Mouse (Mus musculus) liver, embryonic 14.5 days (tissue): Measurements from ENCODE around the gene Htt.

Source experiments
- CTCF ChIP-seq: IDR thresholded peaks from 2 replicates; pipeline ENCODE4 v1.5.1; 2016; ENCODE audit warnings: antibody characterized with exemption, low read depth, control low read depth
- EP300 ChIP-seq: IDR thresholded peaks from 2 replicates; pipeline ENCODE4 v1.6.1; 2016; ENCODE audit warnings: antibody characterized with exemption, low read depth

GRCm38 (mm10) chr5:34917234-34917655, 155.7 kb downstream of the Htt start:
- TF ChIP-seq CTCF (no peak), EP300 (no peak)
